Mouse (Mus musculus): ENCODE data around the gene Prr5.

Prr5 gene

GRCm38 (mm10) chr15:84656689-84657088 is 12.7 kb upstream of the Prr5 start:
- CTCF ChIA-PET: interaction anchor here (0.5 kb wide), 1 partner anchor 58 kb away, joined by 3 read pairs; no protein-coding TSS in a partner anchor

- CTCF ChIA-PET: no interaction called here
Observed at GRCm38 (mm10) chr15:84657384-84658064, 11.9 kb upstream of the Prr5 start.

GRCm38 (mm10) chr15:84658655-84659054 is 10.8 kb upstream of the Prr5 start:
- CTCF ChIA-PET: no interaction called here

- CTCF ChIA-PET: no interaction called here
Observed at GRCm38 (mm10) chr15:84659856-84660255, 9.6 kb upstream of the Prr5 start.

GRCm38 (mm10) chr15:84661274-84661673 is 8.1 kb upstream of the Prr5 start:
- CTCF ChIA-PET: interaction anchor here (0.7 kb wide), 1 partner anchor 49 kb away, joined by 6 read pairs; no protein-coding TSS in a partner anchor

- CTCF ChIA-PET: interaction anchor here (0.7 kb wide), 1 partner anchor 38 kb away, joined by 3 read pairs; no protein-coding TSS in a partner anchor
Observed at GRCm38 (mm10) chr15:84662952-84663684, 6.3 kb upstream of the Prr5 start.

GRCm38 (mm10) chr15:84663685-84664060 is 5.7 kb upstream of the Prr5 start:
- CTCF ChIA-PET: interaction anchor here (0.7 kb wide), 1 partner anchor 24 kb away, joined by 3 read pairs; no protein-coding TSS in a partner anchor

GRCm38 (mm10) chr15:84664542-84665460 is 4.6 kb upstream of the Prr5 start:
- CTCF ChIA-PET: interaction anchor here (0.7 kb wide), 1 partner anchor 22 kb away, joined by 3 read pairs; no protein-coding TSS in a partner anchor

- CTCF ChIA-PET: no interaction called here
Observed at GRCm38 (mm10) chr15:84665662-84666061, 3.8 kb upstream of the Prr5 start.

GRCm38 (mm10) chr15:84666065-84666464 is 3.4 kb upstream of the Prr5 start:
- CTCF ChIA-PET: no interaction called here

GRCm38 (mm10) chr15:84667601-84668000 is 1.8 kb upstream of the Prr5 start:
- CTCF ChIA-PET: no interaction called here

GRCm38 (mm10) chr15:84669771-84670656 is 594 bp downstream of the Prr5 start:
- CTCF ChIA-PET: no interaction called here

GRCm38 (mm10) chr15:84670657-84671055 is 1.2 kb downstream of the Prr5 start:
- CTCF ChIA-PET: no interaction called here

- CTCF ChIA-PET: interaction anchor here (0.5 to 5.1 kb wide), 5 partner anchors 17 to 983 kb away, joined by 3 to 18 read pairs (median 4); no protein-coding TSS in a partner anchor
Observed at GRCm38 (mm10) chr15:84671401-84672307, 2.2 kb downstream of the Prr5 start.

- CTCF ChIA-PET: interaction anchor here (0.6 to 5.1 kb wide), 3 partner anchors 18 to 36 kb away, joined by 3 to 18 read pairs (median 4); no protein-coding TSS in a partner anchor
Observed at GRCm38 (mm10) chr15:84672308-84672615, 2.8 kb downstream of the Prr5 start.

- CTCF ChIA-PET: interaction anchor here (0.7 to 5.1 kb wide), 2 partner anchors 29 to 41 kb away, joined by 3 to 18 read pairs; no protein-coding TSS in a partner anchor
Observed at GRCm38 (mm10) chr15:84672616-84673015, 3.2 kb downstream of the Prr5 start.

GRCm38 (mm10) chr15:84674329-84675067 is 5.1 kb downstream of the Prr5 start:
- CTCF ChIA-PET: interaction anchor here (0.6 to 5.1 kb wide), 5 partner anchors 10 to 1368 kb away, joined by 3 to 18 read pairs (median 8); no protein-coding TSS in a partner anchor

GRCm38 (mm10) chr15:84675317-84675716 is 5.9 kb downstream of the Prr5 start:
- CTCF ChIA-PET: interaction anchor here (0.5 to 5.1 kb wide), 5 partner anchors 9 to 1573 kb away, joined by 3 to 18 read pairs (median 3); no protein-coding TSS in a partner anchor

- CTCF ChIA-PET: interaction anchor here (0.6 to 1.0 kb wide), 6 partner anchors 14 to 1714 kb away, joined by 3 to 13 read pairs (median 5); no protein-coding TSS in a partner anchor
Observed at GRCm38 (mm10) chr15:84677943-84678342, 8.5 kb downstream of the Prr5 start.
